ENCODE assay signal across 10 mouse cellular contexts in genomic region chr11:107385306-107385705, GRCm38 (mm10).
DNase-seq lines count a peak whose midpoint lies in the region; ATAC-seq and TF ChIP-seq lines count a peak whose summit lies in the region.
"Had no signal": no experiment of that assay in that cellular context is flagged by ENCODE, and none has a peak within 500 bp of the region (broad histone marks: within the 10 kb centered on the region; RNA-seq: fewer than 3 reads in every experiment).

No protein-coding gene starts in this region.

- no peak overlapping the region for H3K9ac ChIP-seq in hindbrain, postnatal 0 days (replicated peaks; ENCODE audit: low read length)
- no peak overlapping the region for H3K9ac ChIP-seq in hindbrain, embryonic 12.5 days
- H3K9ac ChIP-seq in ES-Bruce4 (ENCODE audit: low read depth, poor library complexity, severe bottlenecking): no peak overlapping the region
- no peak overlapping the region for H3K9ac ChIP-seq in liver, postnatal 0 days (replicated peaks)
- H3K9ac ChIP-seq: embryonic facial prominence, embryonic 13.5 days; limb, embryonic 13.5 days had no signal

- no peak overlapping the region for H3K4me2 ChIP-seq in hindbrain, postnatal 0 days (ENCODE audit: low read depth, low read length)
- no peak overlapping the region for H3K4me2 ChIP-seq in hindbrain, embryonic 12.5 days (replicated peaks)
- no peak overlapping the region for H3K4me2 ChIP-seq in liver, postnatal 0 days (ENCODE audit: low read depth, low read length)
- H3K4me2 ChIP-seq: embryonic facial prominence, embryonic 13.5 days; limb, embryonic 13.5 days had no signal

- no peak for ATAC-seq in hindbrain, postnatal 0 days
- ATAC-seq in hindbrain, embryonic 12.5 days (ENCODE audit: low FRiP score): no peak
- no peak for ATAC-seq in liver, postnatal 0 days
- no peak for ATAC-seq in activated CD4-positive, CD25-positive, alpha-beta regulatory T cell, adult 4 months

- no peak overlapping the region for H3K4me3 ChIP-seq in hindbrain, postnatal 0 days (ENCODE audit: low read length)
- no peak overlapping the region for H3K4me3 ChIP-seq in hindbrain, embryonic 12.5 days
- no peak overlapping the region for H3K4me3 ChIP-seq in ES-Bruce4 (ENCODE audit: low read depth, low read length)
- H3K4me3 ChIP-seq in liver, postnatal 0 days (ENCODE audit: low read depth, low read length): no peak overlapping the region
- H3K4me3 ChIP-seq: embryonic facial prominence, embryonic 13.5 days; limb, embryonic 13.5 days had no signal

- H3K4me1 ChIP-seq in hindbrain, postnatal 0 days (ENCODE audit: insufficient read depth, low read length): peaks cover 5% of the 10 kb centered on the region; the same call in 1 of the 2 replicates
- H3K4me1 ChIP-seq in hindbrain, embryonic 12.5 days: peaks cover 16% of the 10 kb centered on the region
- H3K4me1 ChIP-seq in ES-Bruce4 (ENCODE audit: control insufficient read depth, insufficient read depth, low read length): no peaks in the 10 kb centered on the region
- no peaks in the 10 kb centered on the region for H3K4me1 ChIP-seq in liver, postnatal 0 days (ENCODE audit: insufficient read depth)

- no peak overlapping the region for H3K27ac ChIP-seq in hindbrain, postnatal 0 days
- no peak overlapping the region for H3K27ac ChIP-seq in hindbrain, embryonic 12.5 days
- no peak overlapping the region for H3K27ac ChIP-seq in ES-Bruce4 (ENCODE audit: insufficient read depth, low read length)
- H3K27ac ChIP-seq in liver, postnatal 0 days (ENCODE audit: low read depth): no peak overlapping the region
- H3K27ac ChIP-seq: embryonic facial prominence, embryonic 13.5 days; limb, embryonic 13.5 days had no signal

- no peak for TF ChIP-seq POLR2A in ES-Bruce4 (IDR thresholded peaks at IDR 0.05; ENCODE audit: insufficient read depth, low read length)
- TF ChIP-seq POLR2A in brain, embryonic 14.5 days (IDR thresholded peaks at IDR 0.05; ENCODE audit: borderline replicate concordance, extremely low read depth, insufficient read depth, insufficient read length, poor library complexity, severe bottlenecking): no peak

- no peaks in the 10 kb centered on the region for H3K27me3 ChIP-seq in hindbrain, postnatal 0 days (ENCODE audit: insufficient read depth, low read length)
- no peaks in the 10 kb centered on the region for H3K27me3 ChIP-seq in hindbrain, embryonic 12.5 days
- H3K27me3 ChIP-seq in ES-Bruce4 (ENCODE audit: control insufficient read depth, insufficient read depth, low read length, poor library complexity, severe bottlenecking): no peaks in the 10 kb centered on the region
- no peaks in the 10 kb centered on the region for H3K27me3 ChIP-seq in liver, postnatal 0 days (ENCODE audit: insufficient read depth, low read length)
- H3K27me3 ChIP-seq: embryonic facial prominence, embryonic 13.5 days; limb, embryonic 13.5 days had no signal

- WGBS in hindbrain, postnatal 0 days: 59% methylated on average over 4 of the region's 4 CpGs
- 66% methylated on average over 4 of the region's 4 CpGs for WGBS in hindbrain, embryonic 12.5 days
- 60% methylated on average over 4 of the region's 4 CpGs for WGBS in liver, postnatal 0 days (ENCODE audit: insufficient replicate concordance)

- H3K36me3 ChIP-seq in hindbrain, postnatal 0 days (ENCODE audit: insufficient read depth, low read length): no peaks in the 10 kb centered on the region
- no peaks in the 10 kb centered on the region for H3K36me3 ChIP-seq in hindbrain, embryonic 12.5 days
- no peaks in the 10 kb centered on the region for H3K36me3 ChIP-seq in ES-Bruce4 (ENCODE audit: control insufficient read depth, insufficient read depth, low read length, poor library complexity, severe bottlenecking)
- H3K36me3 ChIP-seq in liver, postnatal 0 days (replicated peaks; ENCODE audit: insufficient read depth, low read length): no peaks in the 10 kb centered on the region
- H3K36me3 ChIP-seq: embryonic facial prominence, embryonic 13.5 days; limb, embryonic 13.5 days had no signal

- no peak for DNase-seq in hindbrain, postnatal 0 days (ENCODE audit: low spot score)
- no peak for DNase-seq in brain, embryonic 14.5 days (ENCODE audit: low read depth)
- peak; percentile 81 for DNase-seq in liver, postnatal 0 days
- peak; percentile 50 for DNase-seq in testis, postnatal 14 days (ENCODE audit: low spot score)
- no peak for DNase-seq in layer of hippocampus, adult 8-10 months (ENCODE audit: low spot score in 2 of 2)

- H3K9me3 ChIP-seq in hindbrain, postnatal 0 days (ENCODE audit: low read length): no peaks in the 10 kb centered on the region
- no peaks in the 10 kb centered on the region for H3K9me3 ChIP-seq in hindbrain, embryonic 12.5 days (replicated peaks)
- no peaks in the 10 kb centered on the region for H3K9me3 ChIP-seq in ES-Bruce4 (replicated peaks; ENCODE audit: control insufficient read depth, insufficient read depth, low read length, poor library complexity, severe bottlenecking)
- H3K9me3 ChIP-seq in liver, postnatal 0 days (ENCODE audit: low read length): no peaks in the 10 kb centered on the region
- H3K9me3 ChIP-seq: embryonic facial prominence, embryonic 13.5 days; limb, embryonic 13.5 days had no signal

- peak; percentile 64 for TF ChIP-seq CTCF in hindbrain, postnatal 0 days (IDR thresholded peaks at IDR 0.05; ENCODE audit: low read depth)
- peak; percentile 62 for TF ChIP-seq CTCF in ES-Bruce4 (IDR thresholded peaks at IDR 0.05; ENCODE audit: low read depth, low read length)
- TF ChIP-seq CTCF in brain, embryonic 14.5 days (IDR thresholded peaks at IDR 0.05; ENCODE audit: borderline replicate concordance, extremely low read depth, insufficient read depth, insufficient read length): peak; percentile 37; the same call in 1 of the 2 replicates
- peak; percentile 87 for TF ChIP-seq CTCF in liver, postnatal 0 days (IDR thresholded peaks at IDR 0.05; ENCODE audit: low read depth)

- no peak for TF ChIP-seq EP300 in ES-Bruce4 (IDR thresholded peaks at IDR 0.05; ENCODE audit: insufficient read depth, low read depth, low read length)
- no peak for TF ChIP-seq EP300 in liver, postnatal 0 days (IDR thresholded peaks at IDR 0.05; ENCODE audit: low read depth)

Comparison
In these comparisons a context has a peak if more than half of its experiments do, and no peak if none do; other contexts are left out.
1. DNase-seq: peak in liver, postnatal 0 days (single experiment) and testis, postnatal 14 days (single experiment); none in hindbrain, postnatal 0 days (single experiment), brain, embryonic 14.5 days (single experiment) and layer of hippocampus, adult 8-10 months (0 of 2).
2. CTCF ChIP-seq: peak in every context shown above with its lines; median percentile 87 in liver, postnatal 0 days; 64 in hindbrain, postnatal 0 days; 62 in ES-Bruce4; 37 in brain, embryonic 14.5 days.